Mouse (Mus musculus): ENCODE data around the gene Eri3.

GRCm38 (mm10) chr4:117527952-117528351 is 22.2 kb upstream of the Eri3 start:
- TF ChIP-seq CTCF (IDR thresholded peaks at IDR 0.05; ENCODE audit: low read depth) (peak; percentile 88), EP300 (optimal IDR thresholded peaks at IDR 0.05) (no peak)

Data from stomach, postnatal 0 days (tissue).